Mouse (Mus musculus) frontal cortex, postnatal 10 days (tissue): ENCODE data around the gene Sapcd1.

ENCODE experiments used
- DNase-seq, 2 experiments: peaks; one replicate each; pipeline ENCODE4 v3.0.0; 2022; ENCODE audit warnings: low spot score in 2 of 2, mixed read lengths in 1 of 2

The Sapcd1 gene

GRCm38 (mm10) chr17:35029691-35030532, 2.1 kb upstream of the Sapcd1 start:
- DNase-seq: no peak

- DNase-seq: no peak
Observed at GRCm38 (mm10) chr17:35028315-35028714, 499 bp upstream of the Sapcd1 start.

GRCm38 (mm10) chr17:35026206-35026605, 1.6 kb downstream of the Sapcd1 start:
- no peak for DNase-seq

GRCm38 (mm10) chr17:35024691-35025488, 2.9 kb downstream of the Sapcd1 start:
- DNase-seq: no peak

- DNase-seq: no peak
Observed at GRCm38 (mm10) chr17:35024261-35024660, 3.6 kb downstream of the Sapcd1 start.

GRCm38 (mm10) chr17:35023756-35024155, 4.1 kb downstream of the Sapcd1 start:
- no peak for DNase-seq

- DNase-seq: no peak
Observed at GRCm38 (mm10) chr17:35023221-35023620, 4.6 kb downstream of the Sapcd1 start.

GRCm38 (mm10) chr17:35022541-35023060, 5.2 kb downstream of the Sapcd1 start:
- DNase-seq: no peak

GRCm38 (mm10) chr17:35021842-35022477, 5.9 kb downstream of the Sapcd1 start:
- no peak for DNase-seq

- DNase-seq: peak; percentile 73 to 80
Observed at GRCm38 (mm10) chr17:35021163-35021808, 6.5 kb downstream of the Sapcd1 start.

GRCm38 (mm10) chr17:35020551-35020950, 7.3 kb downstream of the Sapcd1 start:
- DNase-seq: no peak

GRCm38 (mm10) chr17:35019894-35020293, 7.9 kb downstream of the Sapcd1 start:
- DNase-seq: no peak

GRCm38 (mm10) chr17:35018171-35018570, 9.6 kb downstream of the Sapcd1 start:
- DNase-seq: no peak

- DNase-seq: no peak
Observed at GRCm38 (mm10) chr17:35017706-35018030, 10.1 kb downstream of the Sapcd1 start.

- DNase-seq: no peak
Observed at GRCm38 (mm10) chr17:35016791-35017705, 10.8 kb downstream of the Sapcd1 start.

- DNase-seq: no peak
Observed at GRCm38 (mm10) chr17:35016376-35016775, 11.4 kb downstream of the Sapcd1 start, which contains the start of gene Vwa7. Vwa7 (plus strand) TSS chr17:35016579.

GRCm38 (mm10) chr17:35015296-35015695, 12.5 kb downstream of the Sapcd1 start:
- DNase-seq: no peak

- no peak for DNase-seq
Observed at GRCm38 (mm10) chr17:35013221-35013620, 14.6 kb downstream of the Sapcd1 start.

- no peak for DNase-seq
Observed at GRCm38 (mm10) chr17:35012430-35012829, 15.4 kb downstream of the Sapcd1 start.

- no peak for DNase-seq
Observed at GRCm38 (mm10) chr17:35011440-35011839, 16.4 kb downstream of the Sapcd1 start.

- no peak for DNase-seq
Observed at GRCm38 (mm10) chr17:35009586-35009985, 18.2 kb downstream of the Sapcd1 start.
